Mouse (Mus musculus) ES-Bruce4 (cell line): Measurements from ENCODE around the gene Duxbl1. TPM values are rescaled to one million over a fixed set of nuclear protein-coding genes. Genes with fewer than 3 reads are reported as not detected.
"Not testable (repeated sequence)": the region's sequence is repeated elsewhere in the genome, so short reads cannot be mapped to it uniquely, and the experiment has no call there.

Experiments used
- H3K27ac ChIP-seq: 2 replicates; pipeline ENCODE4 v1.5.1; 2012; ENCODE audit warnings: low read length, inconsistent platforms; ENCODE audit not compliant: insufficient read depth
- H3K27me3 ChIP-seq: 2 replicates; pipeline ENCODE4 v1.6.1; 2012; ENCODE audit warnings: mild to moderate bottlenecking, low read length, inconsistent platforms; ENCODE audit not compliant: control insufficient read depth, poor library complexity, insufficient read depth, severe bottlenecking
- H3K36me3 ChIP-seq: 2 replicates; pipeline ENCODE4 v1.6.1; 2012; ENCODE audit warnings: inconsistent platforms, mild to moderate bottlenecking, low read length, moderate library complexity; ENCODE audit not compliant: control insufficient read depth, poor library complexity, insufficient read depth, severe bottlenecking
- H3K4me1 ChIP-seq: one replicate; pipeline ENCODE4 v1.8.1; 2011; ENCODE audit warnings: low read length; ENCODE audit not compliant: control insufficient read depth, insufficient read depth
- H3K4me3 ChIP-seq: 2 replicates; pipeline ENCODE4 v1.5.1; 2011; ENCODE audit warnings: low read depth, mild to moderate bottlenecking, low read length
- H3K9ac ChIP-seq: 2 replicates; pipeline ENCODE4 v1.6.1; 2012; ENCODE audit warnings: low read depth, mild to moderate bottlenecking, inconsistent platforms; ENCODE audit not compliant: poor library complexity, severe bottlenecking
- H3K9me3 ChIP-seq: replicated peaks from 2 replicates; pipeline ENCODE4 v1.6.1; 2012; ENCODE audit warnings: mild to moderate bottlenecking, low read length, inconsistent platforms; ENCODE audit not compliant: control insufficient read depth, poor library complexity, insufficient read depth, severe bottlenecking
- polyA plus RNA-seq: library from polyadenylated mRNA; stranded (reverse); fragments of >200 nt; gene quantifications from 2 replicates; pipeline ENCODE4 v1.2.4, GENCODE M21; 2011; ENCODE audit warnings: low read depth; ENCODE audit not compliant: missing spikeins, insufficient read depth, insufficient read length

Duxbl1 gene
- polyA plus RNA-seq = 11.3 and 14.7 TPM in 2 replicates

DNA sequence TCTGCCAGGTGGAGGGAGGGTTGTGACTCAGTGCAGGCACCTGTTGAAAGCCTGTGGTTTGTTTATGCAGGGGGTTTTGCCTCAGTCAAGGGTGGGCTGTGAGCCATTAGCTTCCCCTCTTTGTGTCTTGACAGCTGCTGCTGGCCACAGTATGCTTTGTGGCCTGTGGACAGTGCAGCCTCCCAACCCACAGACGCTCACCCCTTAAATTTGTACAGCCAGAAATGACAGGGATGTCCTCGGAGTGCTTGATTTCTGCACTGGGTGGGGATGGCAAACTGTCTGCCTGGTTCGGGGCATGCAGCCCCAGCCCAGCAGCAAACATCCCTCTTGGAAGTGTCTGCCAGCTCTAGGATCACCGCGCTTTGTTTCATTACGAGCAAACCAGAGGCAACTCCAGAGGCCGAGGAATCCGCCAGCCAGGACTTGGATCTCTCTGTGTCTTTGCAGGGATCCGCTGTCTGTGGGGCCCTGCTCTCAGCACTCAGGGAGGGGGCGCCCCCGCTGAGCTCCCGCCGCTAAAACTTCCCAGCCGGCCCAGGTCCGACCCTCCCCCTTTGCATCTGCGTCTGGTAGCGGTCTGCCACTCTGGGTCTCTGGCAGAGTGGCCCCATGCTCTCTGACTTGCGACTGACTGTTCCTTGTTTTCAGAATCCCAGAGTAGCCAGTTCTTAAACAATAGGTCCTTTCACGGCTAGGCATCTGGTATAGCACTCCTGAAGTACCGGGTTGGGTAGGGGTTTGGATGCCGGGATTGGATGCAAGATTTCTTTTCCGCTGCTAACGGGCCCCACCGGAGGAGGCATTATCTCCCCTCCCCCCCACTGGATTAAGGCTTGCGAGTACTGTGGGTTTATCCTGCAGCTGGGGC is at the start of gene Duxbl1:
Gene Duxbl1, plus strand, starts transcription at position 207 of the 871 bp plus-strand sequence.
- not testable (repeated sequence) for H3K4me1 ChIP-seq, H3K36me3 ChIP-seq, H3K27me3 ChIP-seq, H3K9me3 ChIP-seq, H3K9ac ChIP-seq
- Histone ChIP-seq H3K4me3 (peak within 1 kb of the TSS; percentile 37; the same call in 1 of the 2 replicates), H3K27ac (peak within 1 kb of the TSS; percentile 61)

GRCm38 (mm10) chr14:25936867-25937630 is 41.3 kb upstream of the Duxbl1 start:
- not testable (repeated sequence) for H3K27ac ChIP-seq, H3K9ac ChIP-seq, H3K27me3 ChIP-seq, H3K9me3 ChIP-seq, H3K4me3 ChIP-seq, H3K36me3 ChIP-seq, H3K4me1 ChIP-seq

GRCm38 (mm10) chr14:25938004-25938403 is 40.4 kb upstream of the Duxbl1 start, which contains the start of gene Cphx1:
TSS of gene Cphx1 (plus strand) at chr14:25938304.
- not testable (repeated sequence) for H3K4me3 ChIP-seq, H3K27ac ChIP-seq, H3K9ac ChIP-seq

DNA sequence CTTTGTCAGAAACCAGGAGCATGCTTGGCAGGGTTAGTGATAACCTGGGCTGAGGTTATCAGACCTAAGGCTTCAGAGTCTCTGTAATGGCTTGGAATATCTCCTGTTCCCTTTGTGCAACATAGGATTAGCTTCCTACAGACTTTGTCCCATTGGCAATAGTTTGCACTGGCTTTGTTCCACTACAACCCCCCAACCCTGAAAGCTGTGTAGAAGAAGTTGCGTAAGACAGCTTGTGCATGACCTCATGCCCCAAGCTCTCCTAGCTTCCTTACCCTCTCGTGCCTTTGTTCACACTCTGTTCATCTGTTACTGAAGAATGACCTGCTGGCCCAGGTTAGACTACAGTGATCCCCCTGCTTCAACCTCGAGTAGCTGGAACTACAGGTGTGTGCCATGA is 20.5 kb upstream of the Duxbl1 start:
- not testable (repeated sequence) for H3K4me1 ChIP-seq, H3K27me3 ChIP-seq, H3K4me3 ChIP-seq, H3K27ac ChIP-seq, H3K9me3 ChIP-seq, H3K36me3 ChIP-seq, H3K9ac ChIP-seq

More at GRCm38 (mm10) chr14:25938004-25938403, 40.4 kb upstream of the Duxbl1 start, which contains the start of gene Cphx1:
- not testable (repeated sequence) for H3K9me3 ChIP-seq, H3K27me3 ChIP-seq, H3K36me3 ChIP-seq, H3K4me1 ChIP-seq

DNA sequence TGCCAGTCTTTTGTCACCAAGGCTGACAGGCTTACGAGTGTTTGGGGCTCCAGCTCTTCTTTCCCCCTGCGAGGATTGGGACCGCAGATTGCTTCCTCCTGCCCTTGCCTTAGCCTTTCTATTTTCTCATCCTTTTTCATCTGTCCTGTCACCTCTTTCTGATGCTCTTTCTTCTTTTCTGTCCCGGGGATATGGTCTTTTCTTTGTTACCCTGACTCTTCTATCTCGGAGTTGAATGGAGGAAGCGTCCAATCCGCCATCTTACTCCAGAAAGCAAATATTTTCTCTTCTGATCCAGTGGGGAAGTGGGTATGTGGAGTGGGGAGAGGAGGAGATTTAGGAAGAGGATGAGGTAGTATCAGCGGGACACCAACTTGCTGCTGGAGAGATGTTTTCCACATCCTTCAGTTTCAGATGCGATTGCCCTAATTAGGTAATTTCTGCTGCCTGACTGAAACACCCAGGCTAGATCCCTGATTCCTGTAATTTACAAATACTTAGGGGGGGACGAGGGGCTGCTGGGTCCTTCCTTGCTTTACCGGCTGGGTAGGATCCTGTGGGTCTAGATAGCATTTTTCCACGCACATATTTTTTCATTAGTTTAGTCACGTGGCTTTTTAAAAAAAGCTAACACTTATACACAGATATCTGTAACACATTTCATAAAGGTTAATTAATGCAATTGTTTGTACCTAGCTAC is 1.0 kb downstream of the Duxbl1 start:
- H3K4me1 ChIP-seq, H3K27me3 ChIP-seq, H3K9ac ChIP-seq, H3K9me3 ChIP-seq, H3K36me3 ChIP-seq: not testable (repeated sequence)
- Histone ChIP-seq H3K4me3 (peak overlapping the region; percentile 37; the same call in 1 of the 2 replicates), H3K27ac (peak overlapping the region; percentile 61)

DNA sequence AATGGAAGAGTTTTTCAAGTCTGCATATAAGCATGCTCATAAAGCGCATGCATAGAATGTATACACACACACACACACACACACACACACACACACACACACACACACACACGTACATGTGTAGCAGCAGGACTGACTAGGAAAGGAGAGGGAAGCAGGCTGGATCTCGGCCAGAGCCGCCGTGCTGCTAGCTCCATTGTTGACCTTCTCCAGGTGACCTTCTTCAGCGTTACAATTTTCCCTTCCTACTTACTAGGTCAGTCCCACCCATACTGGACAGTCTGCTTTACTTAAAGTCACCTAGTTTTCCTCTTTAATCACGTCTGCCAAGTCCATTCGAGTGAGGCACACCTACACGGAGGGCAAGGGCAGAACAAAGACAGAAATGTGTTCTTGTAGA is 3.5 kb downstream of the Duxbl1 start:
- not testable (repeated sequence) for H3K9ac ChIP-seq, H3K9me3 ChIP-seq, H3K4me3 ChIP-seq, H3K36me3 ChIP-seq, H3K4me1 ChIP-seq, H3K27ac ChIP-seq, H3K27me3 ChIP-seq

DNA sequence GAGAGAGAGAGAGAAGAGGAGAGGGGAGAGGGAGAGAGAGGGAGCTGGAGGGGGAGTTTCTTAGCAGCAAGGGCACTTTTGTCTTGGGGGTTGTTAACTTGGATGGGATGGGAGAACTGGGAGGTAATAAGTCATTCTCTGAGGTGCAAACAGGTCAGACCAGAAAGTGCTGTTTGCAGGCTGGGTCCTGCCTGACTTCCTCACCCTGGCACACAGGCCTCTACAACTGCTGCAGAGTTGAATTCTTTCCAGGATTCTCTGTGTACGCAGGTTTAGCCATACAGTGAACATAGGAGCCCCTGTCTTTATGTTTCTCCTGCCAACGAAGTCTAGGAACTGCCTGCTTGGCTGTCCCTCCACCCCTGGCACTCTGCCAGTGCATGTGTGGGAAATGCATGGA is 29.1 kb downstream of the Duxbl1 start:
- not testable (repeated sequence) for H3K27me3 ChIP-seq, H3K9ac ChIP-seq, H3K36me3 ChIP-seq, H3K4me3 ChIP-seq, H3K4me1 ChIP-seq, H3K9me3 ChIP-seq, H3K27ac ChIP-seq

- not testable (repeated sequence) for H3K4me3 ChIP-seq, H3K4me1 ChIP-seq, H3K9me3 ChIP-seq, H3K27ac ChIP-seq, H3K9ac ChIP-seq, H3K27me3 ChIP-seq, H3K36me3 ChIP-seq
Measured at GRCm38 (mm10) chr14:26016414-26016813, 38.0 kb downstream of the Duxbl1 start.

- H3K9me3 ChIP-seq, H3K27ac ChIP-seq, H3K9ac ChIP-seq, H3K27me3 ChIP-seq, H3K4me3 ChIP-seq, H3K4me1 ChIP-seq, H3K36me3 ChIP-seq: not testable (repeated sequence)
Measured at GRCm38 (mm10) chr14:26021555-26021954, 43.2 kb downstream of the Duxbl1 start.
